Mouse (Mus musculus) thymus, postnatal 10 days (tissue): Measurements from ENCODE around the gene Pfn1.
A peak's percentile ranks its signal among the peaks of the same experiment; 100 is the strongest.

Experiments used
- DNase-seq, 2 experiments: peaks; one replicate each; pipeline ENCODE4 v3.0.0; 2021; ENCODE audit warnings: low spot score in 2 of 2

Gene Pfn1

DNA sequence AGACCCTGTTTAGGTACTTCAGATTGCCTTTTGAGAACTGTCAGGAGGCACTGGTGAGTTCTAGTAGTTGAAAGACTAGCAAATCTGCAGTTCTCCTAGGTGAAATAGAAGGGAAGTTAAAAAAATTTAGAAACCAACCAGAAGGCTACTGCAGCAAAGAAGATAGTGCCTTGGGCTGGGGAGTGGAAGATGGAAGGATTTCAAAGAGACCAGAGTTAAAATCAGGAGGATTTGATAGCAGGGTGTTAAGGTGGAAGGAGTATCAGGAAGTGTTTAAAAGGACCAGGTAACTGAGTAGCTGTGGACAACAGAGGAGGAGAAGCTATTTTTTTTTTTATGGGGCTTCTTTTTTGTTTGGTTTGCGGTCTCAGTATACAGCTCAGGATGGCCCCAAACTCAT lies 16.7 kb downstream of the Pfn1 start:
- no peak for DNase-seq

GRCm38 (mm10) chr11:70635601-70636000 lies 18.8 kb downstream of the Pfn1 start:
- DNase-seq, result no peak

- no peak for DNase-seq
Observed at GRCm38 (mm10) chr11:70630129-70630528, 24.3 kb downstream of the Pfn1 start.

GRCm38 (mm10) chr11:70629557-70629956 lies 24.9 kb downstream of the Pfn1 start:
- DNase-seq, result peak in 1 of 2 experiments; percentile 50

DNA sequence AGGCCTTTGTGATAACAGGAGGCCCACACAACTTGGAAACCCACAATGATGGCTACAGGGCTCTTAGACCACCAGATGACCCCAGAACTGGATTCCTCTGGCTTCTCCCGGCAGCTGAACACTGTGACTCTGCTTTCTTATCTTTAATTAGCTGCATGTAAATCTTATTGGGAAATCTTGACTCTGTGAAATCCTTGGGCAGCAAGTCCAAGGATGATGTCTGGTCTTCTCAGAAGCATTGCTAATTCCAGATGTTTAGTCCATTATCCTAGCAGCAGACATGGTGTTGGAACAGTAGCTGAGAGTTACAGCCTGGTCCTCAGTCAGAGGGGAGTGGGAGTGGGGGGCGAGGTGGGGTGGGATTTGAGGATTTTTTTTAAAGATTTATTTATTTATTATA lies 26.0 kb downstream of the Pfn1 start:
- DNase-seq, result no peak

- no peak for DNase-seq
Observed at GRCm38 (mm10) chr11:70626877-70627276, 27.6 kb downstream of the Pfn1 start.

DNA sequence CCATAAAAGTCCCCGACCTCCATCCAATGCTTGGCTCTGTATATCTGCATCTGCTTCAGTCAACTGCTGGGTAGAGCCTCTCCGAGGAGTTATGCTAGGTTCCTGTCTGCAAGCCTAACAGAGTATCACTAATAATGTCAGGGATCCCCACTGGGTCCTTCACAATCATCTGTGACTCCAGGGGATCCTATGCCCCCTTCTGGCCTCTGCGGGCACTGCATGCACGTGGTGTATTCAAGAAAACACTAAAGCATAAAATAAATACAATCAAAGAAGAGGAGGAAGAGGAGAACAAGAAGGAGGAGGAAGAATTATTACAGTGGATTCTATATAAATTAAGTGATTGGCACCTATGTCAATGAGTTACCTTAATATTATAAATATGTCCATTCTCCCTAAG lies 29.0 kb downstream of the Pfn1 start:
- DNase-seq, result peak in 1 of 2 experiments; percentile 73

GRCm38 (mm10) chr11:70623053-70623742 lies 31.2 kb downstream of the Pfn1 start:
- DNase-seq, result no peak

DNA sequence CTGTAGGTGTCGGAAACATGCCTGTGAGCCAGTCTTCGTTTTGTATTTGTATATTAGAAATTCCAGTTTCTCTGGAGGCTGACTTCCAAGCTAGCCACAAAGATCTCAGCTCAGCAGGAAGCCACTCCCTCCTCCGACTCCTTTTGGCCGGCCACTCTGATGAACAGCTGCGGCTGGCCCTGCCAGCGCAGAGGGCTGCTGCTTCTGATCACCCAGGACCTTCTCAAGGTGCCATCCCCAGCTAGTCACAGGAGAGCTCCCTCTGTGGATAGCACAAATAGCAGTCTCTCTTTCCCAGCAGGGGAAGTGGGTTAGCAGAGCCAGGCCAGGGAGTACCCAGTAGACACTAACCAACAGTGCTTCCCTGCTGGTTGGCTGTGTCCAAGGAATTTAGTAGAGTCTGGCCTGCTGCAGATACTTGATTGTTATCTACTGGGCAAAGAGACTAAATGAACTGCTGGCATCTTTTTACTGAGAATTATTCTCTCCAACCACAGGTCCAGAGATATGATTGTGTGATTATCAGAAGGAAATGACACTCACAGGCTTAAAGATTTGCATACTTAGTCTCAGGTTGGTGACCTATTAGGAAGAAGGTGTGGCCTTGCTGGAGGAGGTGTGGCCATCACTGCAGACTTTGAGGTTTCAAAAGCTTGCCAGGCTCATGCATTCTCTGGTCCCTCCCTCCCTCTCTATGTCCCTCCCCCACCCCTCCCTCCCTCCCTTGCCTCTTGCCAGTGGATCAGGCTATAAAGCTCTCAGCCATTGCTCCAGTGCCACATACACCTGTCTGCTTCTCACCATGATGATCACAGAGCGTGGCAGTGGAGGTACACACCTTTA lies 32.3 kb downstream of the Pfn1 start:
- DNase-seq, result no peak

GRCm38 (mm10) chr11:70619101-70619500 lies 35.3 kb downstream of the Pfn1 start, which contains the start of gene Chrne:
Gene Chrne, minus strand, starts transcription at chr11:70619216.
- DNase-seq, result no peak

DNA sequence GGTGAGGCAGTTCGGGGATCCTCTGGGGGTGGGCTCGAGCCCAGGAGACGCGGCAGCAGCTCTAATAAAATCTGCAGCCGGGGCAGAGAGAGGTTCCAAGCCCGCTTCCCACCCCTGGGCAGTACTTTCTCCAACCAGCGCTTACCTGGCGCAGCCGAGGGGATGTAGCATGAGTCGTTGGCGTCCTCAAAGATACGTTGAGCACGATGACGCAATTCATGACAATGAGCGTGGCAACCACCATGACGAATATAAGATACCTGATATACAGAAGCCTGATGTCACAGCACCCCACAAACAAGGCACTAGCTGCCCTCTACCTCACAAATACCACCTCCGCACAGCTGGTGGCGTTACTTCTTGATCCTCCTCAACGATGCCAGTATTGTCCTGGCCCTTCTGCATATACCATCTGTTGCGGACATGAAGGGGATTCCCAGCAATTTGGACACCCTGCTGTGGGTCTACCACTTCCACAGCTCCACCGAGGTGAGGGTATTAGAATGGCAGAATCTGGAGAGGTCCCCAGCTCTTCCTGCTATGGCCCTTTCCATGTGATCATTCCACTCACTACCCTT lies 38.8 kb downstream of the Pfn1 start, which contains the start of gene 4930544D05Rik:
4930544D05Rik (plus strand) TSS at position 333 of the 578 bp plus-strand sequence.
- no peak for DNase-seq

- peak; percentile 58 to 69 for DNase-seq
Observed at GRCm38 (mm10) chr11:70615074-70615473, 39.4 kb downstream of the Pfn1 start.

GRCm38 (mm10) chr11:70612505-70612904 lies 41.9 kb downstream of the Pfn1 start:
- no peak for DNase-seq

- DNase-seq, result no peak
Observed at GRCm38 (mm10) chr11:70610752-70611151, 43.7 kb downstream of the Pfn1 start.

- peak in 1 of 2 experiments; percentile 59 for DNase-seq
Observed at GRCm38 (mm10) chr11:70608381-70609066, 45.9 kb downstream of the Pfn1 start.

GRCm38 (mm10) chr11:70607611-70608010 lies 46.8 kb downstream of the Pfn1 start:
- no peak for DNase-seq

- no peak for DNase-seq
Observed at GRCm38 (mm10) chr11:70606717-70607116, 47.7 kb downstream of the Pfn1 start.

GRCm38 (mm10) chr11:70605024-70605566 lies 49.3 kb downstream of the Pfn1 start:
- peak; percentile 43 to 74 for DNase-seq
